Mouse (Mus musculus) ES-E14 (cell line): Measurements from ENCODE around the gene Slc25a19.

Experiments used
- CHD2 ChIP-seq: IDR thresholded peaks from 2 replicates; pipeline ENCODE4 v1.6.1; 2014; ENCODE audit warnings: mild to moderate bottlenecking, low read depth, low read length, inconsistent platforms
- MAFK ChIP-seq: IDR thresholded peaks from 2 replicates; pipeline ENCODE4 v1.6.1; 2014; ENCODE audit warnings: mild to moderate bottlenecking, low read depth, low read length, inconsistent platforms; ENCODE audit not compliant: insufficient read depth

DNA sequence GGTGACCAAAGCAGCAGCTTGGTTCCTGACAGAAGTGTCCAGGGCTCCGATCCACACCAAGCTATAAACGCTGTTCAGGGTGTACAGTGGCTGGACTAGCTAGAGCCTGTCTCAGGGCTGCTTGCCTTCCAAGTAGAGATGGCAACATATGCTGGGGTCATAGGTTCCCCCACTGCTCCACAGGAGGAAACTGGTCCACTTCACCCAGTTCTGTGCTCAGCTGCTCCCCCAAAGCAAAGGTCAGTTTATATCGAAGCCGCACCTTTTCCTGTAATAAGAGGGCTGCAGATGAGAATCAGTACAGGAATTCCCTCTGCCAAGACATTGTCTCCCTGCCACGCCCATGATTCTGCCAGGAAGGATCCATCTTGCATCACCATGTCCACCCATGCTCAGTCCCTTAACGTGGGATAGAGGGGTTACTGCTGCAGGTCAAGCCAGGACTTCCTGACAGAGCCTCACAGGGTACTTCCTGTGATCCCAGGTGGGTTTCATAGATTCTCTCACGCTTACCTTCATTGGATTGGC lies 42.5 kb downstream of the Slc25a19 start:
- TF ChIP-seq CHD2 (no peak), MAFK (no peak)
